Mouse (Mus musculus) G1E (cell line): ENCODE results near the gene Clybl. TPM values are rescaled to one million over a fixed set of nuclear protein-coding genes. Genes with fewer than 3 reads are reported as not detected.

Experiments
- ATAC-seq: 2 replicates; pipeline ENCODE4 v1.8.0; 2016; ENCODE audit warnings: mild to moderate bottlenecking; ENCODE audit not compliant: insufficient number of reproducible peaks, poor library complexity, low FRiP score, severe bottlenecking; ENCODE audit errors: extremely low read depth
- DNase-seq: peaks from one replicate; pipeline ENCODE4 v3.0.0; 2012; ENCODE audit warnings: low spot score
- H3K27me3 ChIP-seq: 2 replicates; pipeline ENCODE4 v1.6.1; 2012; ENCODE audit warnings: mild to moderate bottlenecking, low read length, inconsistent platforms; ENCODE audit not compliant: insufficient read depth
- H3K36me3 ChIP-seq: replicated peaks from 2 replicates; pipeline ENCODE3; 2012; ENCODE audit warnings: mild to moderate bottlenecking, inconsistent platforms
- H3K4me1 ChIP-seq: 2 replicates; pipeline ENCODE4 v1.6.1; 2012; ENCODE audit warnings: low read depth, low read length, inconsistent platforms, mixed read lengths; ENCODE audit not compliant: insufficient read depth
- H3K4me3 ChIP-seq: 2 replicates; pipeline ENCODE4 v1.5.1; 2012; ENCODE audit warnings: low read depth, mild to moderate bottlenecking, inconsistent platforms, low read length, moderate library complexity, mixed read lengths
- H3K9me3 ChIP-seq: replicated peaks from 2 replicates; pipeline ENCODE4 v1.6.1; 2012; ENCODE audit warnings: inconsistent platforms
- CTCF ChIP-seq: IDR thresholded peaks from 2 replicates; pipeline ENCODE4 v1.5.1; 2012; ENCODE audit warnings: low read depth, low read length, inconsistent platforms, mixed read lengths
- GATA1 ChIP-seq: IDR thresholded peaks from 2 replicates; pipeline ENCODE4 v1.6.1; 2012; ENCODE audit warnings: borderline replicate concordance, low read length, inconsistent platforms, mixed read lengths
- GATA2 ChIP-seq: IDR thresholded peaks from 2 replicates; pipeline ENCODE4 v1.6.1; 2012; ENCODE audit warnings: low read depth, low read length, inconsistent platforms, borderline replicate concordance
- POLR2AphosphoS5 ChIP-seq: IDR thresholded peaks from 2 replicates; pipeline ENCODE4 v1.6.1; 2012; ENCODE audit warnings: low read depth, low read length, inconsistent platforms; ENCODE audit not compliant: insufficient replicate concordance
- TAL1 ChIP-seq: conservative IDR thresholded peaks from 2 replicates; pipeline ENCODE4 v1.6.1; 2012; ENCODE audit warnings: low read depth, low read length, inconsistent platforms, mixed read lengths
- polyA plus RNA-seq: library from polyadenylated mRNA; stranded (reverse); fragments of >175 nt; gene quantifications from 2 replicates; pipeline ENCODE4 v1.2.3, GENCODE M21; 2012
- total RNA-seq, 2 experiments: library from RNA; stranded (forward) in 1 of 2; stranded (reverse) in 1 of 2; fragments of 200-1000 nt in 1 of 2; fragments of >200 nt in 1 of 2; fragmentation: Nextera tagmentation in 1 of 2; gene quantifications; 2 replicates each; pipeline ENCODE4 v1.2.3; 2014 to 2017

The Clybl gene
- total and polyA plus RNA-seq, 3 experiments = 44.6 to 263 (median 45.1) TPM

GRCm38 (mm10) chr14:122303821-122304220 is 122.3 kb downstream of the Clybl start:
- Histone ChIP-seq H3K4me3 (no peak overlapping the region), H3K36me3 (peaks cover 22% of the 10 kb centered on the region), H3K4me1 (no peaks in the 10 kb centered on the region; the same call in 1 of the 2 replicates), H3K27me3 (no peaks in the 10 kb centered on the region), H3K9me3 (no peaks in the 10 kb centered on the region)
- TF ChIP-seq GATA1 (no peak), CTCF (no peak), TAL1 (no peak), POLR2AphosphoS5 (no peak), GATA2 (no peak)
- DNase-seq (no peak), ATAC-seq (no peak)

DNA sequence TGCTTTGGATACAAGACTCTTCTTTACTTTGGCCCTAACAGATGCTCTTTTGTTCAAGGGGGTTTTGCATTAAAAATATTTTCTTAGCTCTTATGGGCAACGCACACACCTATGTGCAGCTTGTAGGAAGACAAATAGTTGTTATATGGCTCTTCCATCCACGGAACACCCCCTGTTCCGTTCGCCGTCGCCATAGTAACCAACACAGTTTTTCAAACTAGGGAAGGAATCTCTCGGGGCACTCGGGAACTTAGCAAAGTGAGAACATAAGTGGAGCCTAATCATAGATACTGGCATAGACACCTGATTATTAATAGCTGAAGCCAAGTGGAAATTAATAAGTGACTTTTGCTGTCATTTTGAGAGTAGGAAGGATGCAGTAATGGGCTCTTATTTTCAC is 123.6 kb downstream of the Clybl start:
- TF ChIP-seq CTCF (no peak), GATA1 (no peak), GATA2 (no peak), POLR2AphosphoS5 (no peak), TAL1 (no peak)
- ATAC-seq (no peak), DNase-seq (no peak)
- Histone ChIP-seq H3K27me3 (no peaks in the 10 kb centered on the region), H3K36me3 (peaks cover 22% of the 10 kb centered on the region), H3K4me3 (no peak overlapping the region), H3K4me1 (no peaks in the 10 kb centered on the region; the same call in 1 of the 2 replicates), H3K9me3 (no peaks in the 10 kb centered on the region)

- Histone ChIP-seq H3K4me3 (no peak overlapping the region), H3K27me3 (no peaks in the 10 kb centered on the region), H3K4me1 (no peaks in the 10 kb centered on the region), H3K9me3 (peaks cover 6% of the 10 kb centered on the region), H3K36me3 (peaks cover 45% of the 10 kb centered on the region)
- DNase-seq = no peak
- ATAC-seq = no peak
- TF ChIP-seq GATA1 (no peak), GATA2 (no peak), TAL1 (no peak), POLR2AphosphoS5 (no peak), CTCF (0 out of 2 replicates have a peak, but pooled peaks have one; percentile 34)
Measured at GRCm38 (mm10) chr14:122312415-122312814, 130.9 kb downstream of the Clybl start.

DNA sequence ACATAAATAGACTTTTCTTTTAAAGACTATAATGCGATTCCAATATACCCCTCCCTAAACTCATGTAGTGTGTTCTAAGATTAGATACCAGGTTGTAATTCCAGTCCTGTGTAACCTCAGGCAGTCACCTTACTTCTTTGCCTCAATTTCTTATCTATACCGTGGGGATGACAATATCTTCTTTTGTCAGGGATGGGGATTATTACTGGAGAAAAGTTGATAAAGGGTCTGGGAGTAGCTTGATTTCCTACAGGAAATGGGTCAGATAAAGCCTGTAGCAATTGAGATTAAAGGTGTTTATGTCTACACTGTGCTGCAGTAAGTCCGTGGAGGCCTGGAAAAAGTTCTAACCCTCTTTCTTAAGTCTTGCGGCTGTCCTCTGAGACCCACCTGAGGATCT is 131.8 kb downstream of the Clybl start:
- H3K4me1 ChIP-seq = no peaks in the 10 kb centered on the region
- H3K9me3 ChIP-seq = peaks cover 6% of the 10 kb centered on the region
- TF ChIP-seq GATA1 (no peak), GATA2 (no peak), CTCF (no peak), POLR2AphosphoS5 (no peak), TAL1 (no peak)
- H3K27me3 ChIP-seq = no peaks in the 10 kb centered on the region
- no peak for DNase-seq
- no peak overlapping the region for H3K4me3 ChIP-seq
- no peak; the same call in 1 of the 2 replicates for ATAC-seq
- H3K36me3 ChIP-seq = peaks cover 43% of the 10 kb centered on the region

GRCm38 (mm10) chr14:122315743-122316142 is 134.2 kb downstream of the Clybl start:
- H3K27me3 ChIP-seq = no peaks in the 10 kb centered on the region
- DNase-seq (no peak), ATAC-seq (no peak)
- peaks cover 6% of the 10 kb centered on the region for H3K9me3 ChIP-seq
- no peaks in the 10 kb centered on the region for H3K4me1 ChIP-seq
- no peak overlapping the region for H3K4me3 ChIP-seq
- peaks cover 51% of the 10 kb centered on the region for H3K36me3 ChIP-seq
- no peak for TF ChIP-seq GATA1
- no peak for TF ChIP-seq TAL1
- TF ChIP-seq GATA2 = no peak
- TF ChIP-seq POLR2AphosphoS5 = no peak
- no peak for TF ChIP-seq CTCF

GRCm38 (mm10) chr14:122322136-122322535 is 140.6 kb downstream of the Clybl start:
- TF ChIP-seq GATA2 = no peak
- no peak for TF ChIP-seq GATA1
- TF ChIP-seq TAL1 = no peak
- TF ChIP-seq POLR2AphosphoS5 = no peak
- TF ChIP-seq CTCF = no peak
- DNase-seq (no peak), ATAC-seq (no peak)
- H3K27me3 ChIP-seq = no peaks in the 10 kb centered on the region
- no peaks in the 10 kb centered on the region for H3K4me1 ChIP-seq
- peaks cover 37% of the 10 kb centered on the region for H3K36me3 ChIP-seq
- H3K4me3 ChIP-seq = no peak overlapping the region
- no peaks in the 10 kb centered on the region for H3K9me3 ChIP-seq
